Mouse (Mus musculus) MEL (cell line): Measurements from ENCODE around the gene Dxo.

Experiments used
- CTCF ChIP-seq, 3 experiments: IDR thresholded peaks in 2 of 3; conservative IDR thresholded peaks in 1 of 3; 2 replicates each; pipeline ENCODE4 v1.5.1; 2011 to 2012; ENCODE audit warnings: low read length in 3 of 3, low read depth in 2 of 3, mild to moderate bottlenecking in 2 of 3, improper control_type of control experiment in 1 of 3, inconsistent platforms in 1 of 3, mixed read lengths in 1 of 3, moderate library complexity in 1 of 3; ENCODE audit not compliant: control insufficient read depth in 1 of 3, insufficient read depth in 1 of 3, poor library complexity in 1 of 3, severe bottlenecking in 1 of 3
- MXI1 ChIP-seq: IDR thresholded peaks from 2 replicates; pipeline ENCODE4 v1.6.1; 2011; ENCODE audit warnings: mild to moderate bottlenecking, low read depth, low read length, improper control_type of control experiment
- POLR2A ChIP-seq, 2 experiments: IDR thresholded peaks; 2 replicates each; pipeline ENCODE4 v1.6.1; 2011 to 2012; ENCODE audit warnings: low read length in 2 of 2, mild to moderate bottlenecking in 2 of 2, control low read depth in 1 of 2, improper control_type of control experiment in 1 of 2, low read depth in 1 of 2, moderate library complexity in 1 of 2; ENCODE audit not compliant: control insufficient read depth in 1 of 2, insufficient read depth in 1 of 2, poor library complexity in 1 of 2
- USF1 ChIP-seq: IDR thresholded peaks from 2 replicates; pipeline ENCODE4 v1.6.1; 2014; ENCODE audit warnings: low read depth, mild to moderate bottlenecking, inconsistent platforms, low read length, improper control_type of control experiment, moderate library complexity

DNA sequence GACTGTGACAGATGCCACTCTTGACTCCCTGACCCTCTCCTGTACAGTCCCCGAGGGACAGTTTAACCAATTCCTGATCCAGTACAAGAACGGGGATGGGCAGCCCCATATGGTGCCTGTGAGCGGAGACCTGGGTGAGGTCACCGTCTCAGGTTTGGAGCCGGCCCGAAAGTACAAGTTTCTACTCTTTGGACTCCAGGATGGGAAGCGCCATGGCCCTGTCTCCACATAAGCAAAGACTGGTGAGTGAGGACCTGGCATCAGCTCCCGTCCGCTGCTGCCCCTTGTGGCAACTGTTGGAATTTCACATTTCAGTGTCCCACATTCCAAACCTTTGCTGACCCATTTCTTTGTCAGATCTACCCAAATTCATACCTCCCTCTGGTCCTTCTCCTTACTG is 41.2 kb upstream of the Dxo start:
- TF ChIP-seq MXI1 (no peak), CTCF (IDR thresholded peaks at IDR 0.05 in 2 of 3, conservative IDR thresholded peaks at IDR 0.05 in 1 of 3; ENCODE audit: control insufficient read depth in 1 of 3, insufficient read depth in 1 of 3, low read depth in 2 of 3, low read length in 3 of 3, poor library complexity in 1 of 3, severe bottlenecking in 1 of 3) (peak; percentile 21 to 40 (median 37); a peak in 4 of 6 replicates), POLR2A (IDR thresholded peaks at IDR 0.05; ENCODE audit: control insufficient read depth in 1 of 2, insufficient read depth in 1 of 2, low read depth in 1 of 2, low read length in 2 of 2, poor library complexity in 1 of 2) (no peak), USF1 (no peak)
